Mouse (Mus musculus): ENCODE measurements at regions not wholly inside any gene's neighbourhood (a gene's known extent, or its start where the extent isn't known, plus 50 kb on each side); places are given as distances from the start of the nearest gene placed in this dataset.
A peak's percentile ranks its signal among the peaks of the same experiment; 100 is the strongest.

GRCm38 (mm10) chr7:128861376-128861775, 116.6 kb downstream of the Sec23ip start:
- Histone ChIP-seq H3K9me3 (ENCODE audit: control insufficient read depth, low read length) (0 out of 2 replicates have a peak, but pooled peaks cover 3% of the 10 kb centered on the region), H3K27ac (replicated peaks; ENCODE audit: low read depth, low read length) (no peak overlapping the region), H3K36me3 (ENCODE audit: control insufficient read depth, insufficient read depth, low read length) (no peaks in the 10 kb centered on the region), H3K27me3 (ENCODE audit: control insufficient read depth, insufficient read depth, low read length) (no peaks in the 10 kb centered on the region), H3K4me3 (replicated peaks; ENCODE audit: low read depth, low read length) (no peak overlapping the region), H3K9ac (replicated peaks; ENCODE audit: low read length) (no peak overlapping the region), H3K4me1 (ENCODE audit: control insufficient read depth, insufficient read depth, low read length) (no peaks in the 10 kb centered on the region), H3K4me2 (ENCODE audit: low read length) (no peak overlapping the region)
- DNase-seq: no peak
- ATAC-seq (ENCODE audit: low FRiP score, low TSS enrichment): no peak
- 90% methylated on average over 8 of the region's 8 CpGs for WGBS

- Histone ChIP-seq H3K36me3 (ENCODE audit: control insufficient read depth, insufficient read depth, low read length) (no peaks in the 10 kb centered on the region), H3K4me1 (ENCODE audit: control insufficient read depth, insufficient read depth, low read length) (no peaks in the 10 kb centered on the region), H3K9me3 (ENCODE audit: control insufficient read depth, low read length) (0 out of 2 replicates have a peak, but pooled peaks cover 3% of the 10 kb centered on the region), H3K4me3 (replicated peaks; ENCODE audit: low read depth, low read length) (no peak overlapping the region), H3K4me2 (ENCODE audit: low read length) (no peak overlapping the region), H3K9ac (replicated peaks; ENCODE audit: low read length) (no peak overlapping the region), H3K27ac (replicated peaks; ENCODE audit: low read depth, low read length) (no peak overlapping the region), H3K27me3 (ENCODE audit: control insufficient read depth, insufficient read depth, low read length) (no peaks in the 10 kb centered on the region)
- DNase-seq: no peak
- ATAC-seq (ENCODE audit: low FRiP score, low TSS enrichment): no peak
- WGBS: 84% methylated on average over 2 of the region's 2 CpGs
These were observed 124.1 kb downstream of the Sec23ip start for GRCm38 (mm10) chr7:128868799-128869198.

GRCm38 (mm10) chr7:128884015-128884414, 139.3 kb downstream of the Sec23ip start:
- DNase-seq: no peak

GRCm38 (mm10) chr7:128885551-128885950, 140.8 kb downstream of the Sec23ip start:
- H3K9me3 ChIP-seq (ENCODE audit: control insufficient read depth, low read length): no peaks in the 10 kb centered on the region
- 49% methylated on average over 4 of the region's 4 CpGs for WGBS
- no peak overlapping the region for H3K4me3 ChIP-seq (replicated peaks; ENCODE audit: low read depth, low read length)
- H3K27ac ChIP-seq (replicated peaks; ENCODE audit: low read depth, low read length): no peak overlapping the region
- H3K27me3 ChIP-seq (ENCODE audit: control insufficient read depth, insufficient read depth, low read length): no peaks in the 10 kb centered on the region
- no peak for DNase-seq
- no peak for ATAC-seq (ENCODE audit: low FRiP score, low TSS enrichment)
- H3K4me1 ChIP-seq (ENCODE audit: control insufficient read depth, insufficient read depth, low read length): no peaks in the 10 kb centered on the region
- no peak overlapping the region for H3K4me2 ChIP-seq (ENCODE audit: low read length)
- no peaks in the 10 kb centered on the region for H3K36me3 ChIP-seq (ENCODE audit: control insufficient read depth, insufficient read depth, low read length)
- no peak overlapping the region for H3K9ac ChIP-seq (replicated peaks; ENCODE audit: low read length)

More at GRCm38 (mm10) chr7:128884015-128884414, 139.3 kb downstream of the Sec23ip start:
- ATAC-seq (ENCODE audit: low FRiP score, low TSS enrichment): no peak
- no peaks in the 10 kb centered on the region for H3K36me3 ChIP-seq (ENCODE audit: control insufficient read depth, insufficient read depth, low read length)
- no peak overlapping the region for H3K9ac ChIP-seq (replicated peaks; ENCODE audit: low read length)
- H3K9me3 ChIP-seq (ENCODE audit: control insufficient read depth, low read length): no peaks in the 10 kb centered on the region
- whole genome bisulfite sequencing: 72% methylated on average over 3 of the region's 3 CpGs
- no peaks in the 10 kb centered on the region for H3K27me3 ChIP-seq (ENCODE audit: control insufficient read depth, insufficient read depth, low read length)
- no peak overlapping the region for H3K4me2 ChIP-seq (ENCODE audit: low read length)
- no peaks in the 10 kb centered on the region for H3K4me1 ChIP-seq (ENCODE audit: control insufficient read depth, insufficient read depth, low read length)
- H3K4me3 ChIP-seq (replicated peaks; ENCODE audit: low read depth, low read length): no peak overlapping the region
- H3K27ac ChIP-seq (replicated peaks; ENCODE audit: low read depth, low read length): no peak overlapping the region

GRCm38 (mm10) chr7:128910134-128910533, 165.4 kb downstream of the Sec23ip start:
- no peaks in the 10 kb centered on the region for H3K36me3 ChIP-seq (ENCODE audit: control insufficient read depth, insufficient read depth, low read length)
- no peaks in the 10 kb centered on the region for H3K27me3 ChIP-seq (ENCODE audit: control insufficient read depth, insufficient read depth, low read length)
- no peak overlapping the region for H3K4me3 ChIP-seq (replicated peaks; ENCODE audit: low read depth, low read length)
- H3K9ac ChIP-seq (replicated peaks; ENCODE audit: low read length): no peak overlapping the region
- H3K4me1 ChIP-seq (ENCODE audit: control insufficient read depth, insufficient read depth, low read length): no peaks in the 10 kb centered on the region
- no peak overlapping the region for H3K4me2 ChIP-seq (ENCODE audit: low read length)
- H3K9me3 ChIP-seq (ENCODE audit: control insufficient read depth, low read length): no peaks in the 10 kb centered on the region
- WGBS: 82% methylated on average over 4 of the region's 4 CpGs
- no peak for ATAC-seq (ENCODE audit: low FRiP score, low TSS enrichment)
- H3K27ac ChIP-seq (replicated peaks; ENCODE audit: low read depth, low read length): no peak overlapping the region
- DNase-seq: no peak

GRCm38 (mm10) chr7:128937976-128938730, 193.4 kb downstream of the Sec23ip start:
- Histone ChIP-seq H3K4me3 (replicated peaks; ENCODE audit: low read depth, low read length) (no peak overlapping the region), H3K9me3 (ENCODE audit: control insufficient read depth, low read length) (no peaks in the 10 kb centered on the region), H3K27me3 (ENCODE audit: control insufficient read depth, insufficient read depth, low read length) (no peaks in the 10 kb centered on the region), H3K9ac (replicated peaks; ENCODE audit: low read length) (no peak overlapping the region), H3K4me2 (ENCODE audit: low read length) (no peak overlapping the region), H3K27ac (replicated peaks; ENCODE audit: low read depth, low read length) (no peak overlapping the region), H3K36me3 (ENCODE audit: control insufficient read depth, insufficient read depth, low read length) (no peaks in the 10 kb centered on the region), H3K4me1 (ENCODE audit: control insufficient read depth, insufficient read depth, low read length) (no peaks in the 10 kb centered on the region)
- WGBS: 43% methylated on average over 6 of the region's 6 CpGs
- peak; percentile 37 for DNase-seq
- ATAC-seq (ENCODE audit: low FRiP score, low TSS enrichment): no peak

GRCm38 (mm10) chr7:128960575-128960974, 215.8 kb downstream of the Sec23ip start:
- Histone ChIP-seq H3K4me3 (replicated peaks; ENCODE audit: low read depth, low read length) (no peak overlapping the region), H3K36me3 (ENCODE audit: control insufficient read depth, insufficient read depth, low read length) (no peaks in the 10 kb centered on the region), H3K27me3 (ENCODE audit: control insufficient read depth, insufficient read depth, low read length) (no peaks in the 10 kb centered on the region), H3K27ac (replicated peaks; ENCODE audit: low read depth, low read length) (no peak overlapping the region), H3K4me1 (ENCODE audit: control insufficient read depth, insufficient read depth, low read length) (no peaks in the 10 kb centered on the region), H3K9ac (replicated peaks; ENCODE audit: low read length) (no peak overlapping the region), H3K9me3 (ENCODE audit: control insufficient read depth, low read length) (no peaks in the 10 kb centered on the region), H3K4me2 (ENCODE audit: low read length) (no peak overlapping the region)
- WGBS: 91% methylated on average over 5 of the region's 5 CpGs
- ATAC-seq (ENCODE audit: low FRiP score, low TSS enrichment): no peak
- no peak for DNase-seq

GRCm38 (mm10) chr7:128979904-128980303, 235.2 kb downstream of the Sec23ip start:
- no peak for DNase-seq
- Histone ChIP-seq H3K27ac (replicated peaks; ENCODE audit: low read depth, low read length) (no peak overlapping the region), H3K27me3 (ENCODE audit: control insufficient read depth, insufficient read depth, low read length) (no peaks in the 10 kb centered on the region), H3K4me1 (ENCODE audit: control insufficient read depth, insufficient read depth, low read length) (no peaks in the 10 kb centered on the region), H3K4me3 (replicated peaks; ENCODE audit: low read depth, low read length) (no peak overlapping the region), H3K4me2 (ENCODE audit: low read length) (no peak overlapping the region), H3K9ac (replicated peaks; ENCODE audit: low read length) (no peak overlapping the region), H3K36me3 (ENCODE audit: control insufficient read depth, insufficient read depth, low read length) (no peaks in the 10 kb centered on the region), H3K9me3 (ENCODE audit: control insufficient read depth, low read length) (no peaks in the 10 kb centered on the region)
- no peak for ATAC-seq (ENCODE audit: low FRiP score, low TSS enrichment)
- 82% methylated on average over 4 of the region's 4 CpGs for WGBS

GRCm38 (mm10) chr7:128980827-128981226, 236.1 kb downstream of the Sec23ip start:
- DNase-seq (peak; percentile 15), ATAC-seq (ENCODE audit: low FRiP score, low TSS enrichment) (no peak)
- H3K27ac ChIP-seq (replicated peaks; ENCODE audit: low read depth, low read length): no peak overlapping the region
- H3K36me3 ChIP-seq (ENCODE audit: control insufficient read depth, insufficient read depth, low read length): no peaks in the 10 kb centered on the region
- H3K9ac ChIP-seq (replicated peaks; ENCODE audit: low read length): no peak overlapping the region
- no peaks in the 10 kb centered on the region for H3K27me3 ChIP-seq (ENCODE audit: control insufficient read depth, insufficient read depth, low read length)
- no peaks in the 10 kb centered on the region for H3K9me3 ChIP-seq (ENCODE audit: control insufficient read depth, low read length)
- WGBS: 56% methylated on average over 7 of the region's 7 CpGs
- no peak overlapping the region for H3K4me2 ChIP-seq (ENCODE audit: low read length)
- no peak overlapping the region for H3K4me3 ChIP-seq (replicated peaks; ENCODE audit: low read depth, low read length)
- H3K4me1 ChIP-seq (ENCODE audit: control insufficient read depth, insufficient read depth, low read length): no peaks in the 10 kb centered on the region

All from midbrain, embryonic 14.5 days (tissue).